Mouse (Mus musculus) gastrocnemius, adult 8-10 months (tissue): ENCODE results near the gene Lrch1. TPM values are rescaled to one million over a fixed set of nuclear protein-coding genes. Genes with fewer than 3 reads are reported as not detected.

Experiments used
- DNase-seq, 2 experiments: peaks; one replicate each; pipeline ENCODE4 v3.0.0; 2022; ENCODE audit warnings: low spot score in 2 of 2
- total RNA-seq, 4 experiments: library from RNA; stranded (reverse); gene quantifications; 2 replicates each; pipeline ENCODE4 v1.2.4; 2022

Gene Lrch1
- total RNA-seq, result 1 to 10 TPM; 1.8 to 3.1 (median 2.5) TPM

- peak; percentile 58 to 62 for DNase-seq
These were observed at the start of gene Lrch1 for GRCm38 (mm10) chr14:74947376-74948013. Lrch1 (minus strand) TSS chr14:74947876.

GRCm38 (mm10) chr14:74997041-74997440, 49.4 kb upstream of the Lrch1 start:
- no peak for DNase-seq

- no peak for DNase-seq
These were observed 48.9 kb upstream of the Lrch1 start for GRCm38 (mm10) chr14:74996556-74996955.

- DNase-seq, result no peak
These were observed 42.8 kb upstream of the Lrch1 start for GRCm38 (mm10) chr14:74990504-74990903.

- no peak for DNase-seq
These were observed 42.2 kb upstream of the Lrch1 start for GRCm38 (mm10) chr14:74989909-74990308.

GRCm38 (mm10) chr14:74989322-74989721, 41.6 kb upstream of the Lrch1 start:
- no peak for DNase-seq

GRCm38 (mm10) chr14:74986527-74986926, 38.9 kb upstream of the Lrch1 start:
- DNase-seq, result no peak

GRCm38 (mm10) chr14:74985658-74986057, 38.0 kb upstream of the Lrch1 start:
- DNase-seq, result no peak

GRCm38 (mm10) chr14:74984817-74985391, 37.2 kb upstream of the Lrch1 start:
- DNase-seq, result no peak

GRCm38 (mm10) chr14:74983079-74983478, 35.4 kb upstream of the Lrch1 start:
- no peak for DNase-seq

GRCm38 (mm10) chr14:74981016-74981415, 33.3 kb upstream of the Lrch1 start:
- DNase-seq, result no peak

- DNase-seq, result no peak
These were observed 29.3 kb upstream of the Lrch1 start for GRCm38 (mm10) chr14:74976972-74977371.

GRCm38 (mm10) chr14:74974136-74974651, 26.5 kb upstream of the Lrch1 start:
- DNase-seq, result no peak

- no peak for DNase-seq
These were observed 25.0 kb upstream of the Lrch1 start for GRCm38 (mm10) chr14:74972687-74973086.

- DNase-seq, result no peak
These were observed 24.5 kb upstream of the Lrch1 start for GRCm38 (mm10) chr14:74972216-74972615.

- no peak for DNase-seq
These were observed 15.7 kb upstream of the Lrch1 start for GRCm38 (mm10) chr14:74963402-74963764.

GRCm38 (mm10) chr14:74962713-74963401, 15.2 kb upstream of the Lrch1 start:
- no peak for DNase-seq

- DNase-seq, result no peak
These were observed 12.9 kb upstream of the Lrch1 start for GRCm38 (mm10) chr14:74960568-74960967.

GRCm38 (mm10) chr14:74956702-74957101, 9.0 kb upstream of the Lrch1 start:
- DNase-seq, result no peak

- no peak for DNase-seq
These were observed 8.6 kb upstream of the Lrch1 start for GRCm38 (mm10) chr14:74956234-74956633.

- DNase-seq, result peak; percentile 24 to 43
These were observed 957 bp upstream of the Lrch1 start for GRCm38 (mm10) chr14:74948426-74949240.

GRCm38 (mm10) chr14:74948014-74948396, 329 bp upstream of the Lrch1 start:
- no peak for DNase-seq
